Mouse (Mus musculus) intestine, embryonic 14.5 days (tissue): Measurements from ENCODE around the gene Zfand3. TPM values are rescaled to one million over a fixed set of nuclear protein-coding genes. Genes with fewer than 3 reads are reported as not detected.

Experiments
- ATAC-seq: fragments of 200-750 bp; cut with Nextera tagmentation; replicated peaks from 2 replicates; pipeline ENCODE4 v1.8.0; 2017; ENCODE audit warnings: low read depth, moderate number of reproducible peaks, moderate TSS enrichment, moderate library complexity; ENCODE audit not compliant: low FRiP score, low TSS enrichment
- DNase-seq: peaks from one replicate; pipeline ENCODE4 v3.0.0-alpha.2; 2018; ENCODE audit warnings: low spot score
- H3K27ac ChIP-seq: fragments of 300-500 bp; sonication (generic); 2 replicates; pipeline ENCODE4 v1.5.1; 2014; ENCODE audit warnings: low read depth, mild to moderate bottlenecking, control low read depth
- H3K27me3 ChIP-seq: fragments of 300-500 bp; sonication (generic); replicated peaks from 2 replicates; pipeline ENCODE4 v1.6.1; 2014; ENCODE audit warnings: low read length, control low read depth; ENCODE audit not compliant: control insufficient read depth, insufficient read depth
- H3K36me3 ChIP-seq: fragments of 300-500 bp; sonication (generic); 2 replicates; pipeline ENCODE4 v1.6.1; 2014; ENCODE audit warnings: low read length, control low read depth; ENCODE audit not compliant: control insufficient read depth, insufficient read depth
- H3K4me1 ChIP-seq: fragments of 300-500 bp; sonication (generic); replicated peaks from 2 replicates; pipeline ENCODE4 v1.6.1; 2014; ENCODE audit warnings: low read length, control low read depth, mixed read lengths; ENCODE audit not compliant: control insufficient read depth, insufficient read depth
- H3K4me2 ChIP-seq: fragments of 300-500 bp; sonication (generic); 2 replicates; pipeline ENCODE4 v1.6.1; 2014; ENCODE audit warnings: low read length
- H3K4me3 ChIP-seq: fragments of 300-500 bp; sonication (generic); 2 replicates; pipeline ENCODE4 v1.5.1; 2014; ENCODE audit warnings: low read depth, low read length, control low read depth, mixed read lengths
- H3K9ac ChIP-seq: fragments of 300-500 bp; sonication (generic); 2 replicates; pipeline ENCODE4 v1.6.1; 2014; ENCODE audit warnings: mild to moderate bottlenecking, low read length
- H3K9me3 ChIP-seq: fragments of 300-500 bp; sonication (generic); 2 replicates; pipeline ENCODE4 v1.6.1; 2016; ENCODE audit warnings: low read length, control low read depth; ENCODE audit not compliant: control insufficient read depth
- whole genome bisulfite sequencing: fragments of 180-500 bp; shearing (Covaris S2); extraction: QIAGEN DNeasy Blood & Tissue Kit; methylation state at CpG from one replicate; pipeline ENCODE4 v1.1.7; 2014; 5-methylcytosine and 5-hydroxymethylcytosine counted together
- polyA plus RNA-seq: library from polyadenylated mRNA; unstranded; fragments of >200 nt; fragmentation: Nextera tagmentation; extraction: Ambion mirVana; gene quantifications from 2 replicates; pipeline ENCODE4 v1.2.1, GENCODE M21; 2014

Gene Zfand3
- polyA plus RNA-seq, 1 experiment from 2014 or later, result 40.9 TPM

DNA sequence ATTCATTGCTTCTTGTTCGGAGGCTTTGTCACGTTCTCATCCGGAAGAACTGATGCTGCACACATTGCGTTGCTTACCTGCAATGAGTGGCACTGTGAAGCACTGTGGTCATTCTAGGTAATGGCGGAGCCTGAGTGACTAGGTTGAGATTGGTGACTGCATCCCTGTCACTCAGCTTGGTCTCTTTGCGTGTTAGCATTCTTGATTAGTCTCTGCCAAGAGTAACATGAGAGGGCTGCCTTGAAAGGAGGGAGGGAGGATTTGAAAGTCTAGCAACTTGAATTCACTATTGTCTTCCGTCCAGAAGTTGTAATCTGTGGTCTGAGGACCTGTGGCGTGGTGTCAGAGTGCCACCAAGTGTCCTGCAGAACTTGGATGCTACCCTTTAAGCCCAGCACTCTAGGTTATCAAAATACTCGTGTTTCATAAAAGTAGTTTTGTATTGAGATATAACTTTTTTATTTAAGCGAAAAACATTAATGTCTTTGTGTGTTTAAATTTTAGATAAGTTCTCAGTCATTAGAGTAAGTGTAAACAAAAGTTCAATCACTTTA is 141.1 kb downstream of the Zfand3 start:
- WGBS, result 81% methylated on average over 10 of the region's 10 CpGs
- H3K36me3 ChIP-seq, result no peaks in the 10 kb centered on the region
- no peak overlapping the region for H3K4me2 ChIP-seq
- H3K4me3 ChIP-seq, result no peak overlapping the region
- no peaks in the 10 kb centered on the region; the same call in none of the 2 replicates for H3K4me1 ChIP-seq
- no peaks in the 10 kb centered on the region for H3K27me3 ChIP-seq
- DNase-seq (no peak), ATAC-seq (no peak)
- H3K9ac ChIP-seq, result no peak overlapping the region
- no peak overlapping the region for H3K27ac ChIP-seq
- no peaks in the 10 kb centered on the region for H3K9me3 ChIP-seq

- Histone ChIP-seq H3K36me3 (no peaks in the 10 kb centered on the region), H3K9ac (no peak overlapping the region)
- DNase-seq, result no peak
Measured at GRCm38 (mm10) chr17:30146555-30146954, 142.0 kb downstream of the Zfand3 start.

DNA sequence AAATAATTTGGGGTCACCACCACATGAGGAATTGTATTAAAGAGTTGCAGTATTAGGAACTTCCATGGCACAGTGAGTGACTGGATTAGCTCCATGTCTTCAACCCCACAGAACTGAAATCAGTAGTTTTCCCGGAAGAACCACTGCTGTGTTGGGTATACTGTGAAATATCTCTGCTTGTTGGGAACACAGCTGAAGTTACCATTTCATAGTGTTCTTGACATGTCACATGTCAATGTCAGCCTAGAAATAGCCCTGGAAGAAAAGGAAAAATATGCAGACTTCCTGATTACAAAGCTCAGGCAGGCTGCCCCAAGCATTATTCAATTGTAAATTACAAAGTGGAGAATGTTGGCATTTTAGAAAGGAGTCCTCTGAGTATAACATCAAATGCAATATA is 143.4 kb downstream of the Zfand3 start:
- Histone ChIP-seq H3K4me3 (no peak overlapping the region), H3K27ac (no peak overlapping the region), H3K27me3 (no peaks in the 10 kb centered on the region), H3K9me3 (no peaks in the 10 kb centered on the region), H3K4me2 (no peak overlapping the region), H3K4me1 (no peaks in the 10 kb centered on the region; the same call in none of the 2 replicates), H3K36me3 (0 out of 2 replicates have a peak, but pooled peaks cover 5% of the 10 kb centered on the region), H3K9ac (no peak overlapping the region)
- 77% methylated on average over 1 of the region's 1 CpGs for WGBS
- DNase-seq (no peak), ATAC-seq (no peak)

More at GRCm38 (mm10) chr17:30146555-30146954, 142.0 kb downstream of the Zfand3 start:
- ATAC-seq, result no peak
- 66% methylated on average over 7 of the region's 7 CpGs for WGBS
- no peaks in the 10 kb centered on the region; the same call in none of the 2 replicates for H3K4me1 ChIP-seq
- H3K4me3 ChIP-seq, result no peak overlapping the region
- H3K9me3 ChIP-seq, result no peaks in the 10 kb centered on the region
- no peak overlapping the region for H3K27ac ChIP-seq
- no peak overlapping the region for H3K4me2 ChIP-seq
- no peaks in the 10 kb centered on the region for H3K27me3 ChIP-seq

DNA sequence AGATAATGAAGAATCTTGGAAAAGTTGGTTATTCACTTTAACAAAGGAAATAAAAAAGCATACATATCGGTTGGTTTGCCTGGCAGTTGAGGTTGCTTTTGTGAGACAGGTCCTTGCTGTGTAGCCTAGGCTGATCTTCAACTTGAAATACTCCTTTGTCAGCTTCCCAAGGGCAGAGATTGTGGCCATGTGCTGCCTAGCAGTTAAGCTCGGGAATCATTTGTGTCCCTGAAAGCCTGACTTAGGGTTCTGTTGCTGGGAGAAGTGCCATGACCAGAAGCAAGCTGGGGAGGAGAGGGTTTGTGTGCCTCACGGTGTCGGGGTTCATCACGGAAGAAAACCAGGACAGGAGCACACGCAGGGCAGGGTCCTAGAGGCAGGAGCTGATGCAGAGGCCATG is 143.8 kb downstream of the Zfand3 start:
- WGBS, result 62% methylated on average over 6 of the region's 6 CpGs
- H3K36me3 ChIP-seq, result 0 out of 2 replicates have a peak, but pooled peaks cover 5% of the 10 kb centered on the region
- no peaks in the 10 kb centered on the region for H3K9me3 ChIP-seq
- no peak overlapping the region for H3K27ac ChIP-seq
- no peak overlapping the region for H3K9ac ChIP-seq
- H3K4me2 ChIP-seq, result no peak overlapping the region
- ATAC-seq, result no peak
- no peak overlapping the region for H3K4me3 ChIP-seq
- DNase-seq, result no peak
- no peaks in the 10 kb centered on the region for H3K27me3 ChIP-seq
- H3K4me1 ChIP-seq, result no peaks in the 10 kb centered on the region; the same call in none of the 2 replicates

DNA sequence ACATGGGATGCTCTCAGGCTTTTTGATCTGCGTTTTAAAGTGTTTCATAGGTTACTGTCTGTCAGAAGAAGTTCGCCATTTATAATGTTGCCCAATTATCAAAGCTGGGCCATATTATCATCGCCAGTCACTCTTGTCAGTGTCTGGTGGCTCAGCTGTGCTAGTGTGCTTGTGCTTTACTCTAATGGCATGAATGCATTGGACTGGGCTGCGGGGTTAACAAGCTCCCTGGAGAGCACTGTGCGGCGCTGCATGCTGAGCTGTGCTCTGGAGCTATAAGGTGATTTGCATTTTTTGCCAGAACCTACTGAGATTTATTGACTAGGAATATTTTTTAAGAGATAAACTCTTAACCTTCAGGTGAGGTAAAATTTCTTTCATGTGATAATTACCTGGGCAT is 145.4 kb downstream of the Zfand3 start:
- WGBS, result 83% methylated on average over 6 of the region's 6 CpGs
- no peak overlapping the region for H3K4me3 ChIP-seq
- no peak overlapping the region for H3K9ac ChIP-seq
- ATAC-seq (no peak), DNase-seq (no peak)
- no peak overlapping the region for H3K27ac ChIP-seq
- 0 out of 2 replicates have a peak, but pooled peaks cover 2% of the 10 kb centered on the region for H3K4me1 ChIP-seq
- H3K36me3 ChIP-seq, result 0 out of 2 replicates have a peak, but pooled peaks cover 5% of the 10 kb centered on the region
- no peaks in the 10 kb centered on the region for H3K27me3 ChIP-seq
- no peak overlapping the region for H3K4me2 ChIP-seq
- no peaks in the 10 kb centered on the region for H3K9me3 ChIP-seq

DNA sequence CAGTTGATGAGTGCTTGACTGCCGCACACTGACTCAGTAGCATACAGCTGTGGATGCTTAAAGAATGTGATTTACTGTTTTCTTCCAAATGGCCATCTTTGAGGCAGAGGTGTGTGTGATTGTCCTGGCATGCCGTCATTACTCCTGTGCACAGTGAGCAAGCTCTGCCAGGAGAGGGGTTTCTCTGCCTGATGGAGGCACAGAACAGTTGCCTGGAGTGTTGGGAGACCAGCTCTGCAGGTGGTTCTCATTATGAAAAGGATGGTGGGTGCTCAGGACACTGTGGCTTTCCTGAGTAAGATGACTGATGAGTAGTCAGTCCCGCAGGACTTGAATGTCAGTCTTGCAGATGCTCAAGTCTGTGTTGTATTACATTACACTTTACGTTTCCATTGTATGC is 149.6 kb downstream of the Zfand3 start:
- no peaks in the 10 kb centered on the region for H3K27me3 ChIP-seq
- H3K9ac ChIP-seq, result no peak overlapping the region
- H3K9me3 ChIP-seq, result no peaks in the 10 kb centered on the region
- H3K4me2 ChIP-seq, result no peak overlapping the region
- 56% methylated on average over 4 of the region's 4 CpGs for WGBS
- ATAC-seq (no peak), DNase-seq (no peak)
- H3K4me1 ChIP-seq, result peaks cover 3% of the 10 kb centered on the region; the same call in 1 of the 2 replicates
- no peak overlapping the region for H3K27ac ChIP-seq
- H3K4me3 ChIP-seq, result no peak overlapping the region
- 0 out of 2 replicates have a peak, but pooled peaks cover 5% of the 10 kb centered on the region for H3K36me3 ChIP-seq

DNA sequence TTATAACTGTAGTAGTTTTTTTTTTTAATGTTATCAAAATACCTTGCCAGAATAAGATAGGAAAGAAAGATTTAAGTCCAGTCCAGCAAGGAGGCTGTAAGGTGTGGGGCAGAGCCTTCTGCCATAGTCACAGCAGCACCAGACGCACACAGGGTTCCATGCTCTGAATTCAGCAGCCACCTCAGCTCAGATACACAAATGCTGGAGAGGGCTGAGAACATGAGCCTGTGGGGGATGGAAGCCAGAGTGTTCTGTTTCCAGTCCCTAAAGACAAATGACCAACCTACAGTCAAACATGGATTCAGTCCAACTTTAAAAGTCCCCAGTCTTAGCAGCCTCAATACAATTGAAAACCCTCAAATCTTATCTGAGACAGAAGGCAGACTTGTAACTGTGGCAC is 150.3 kb downstream of the Zfand3 start:
- ATAC-seq, result no peak
- H3K9ac ChIP-seq, result no peak overlapping the region
- no peak overlapping the region for H3K4me3 ChIP-seq
- no peak overlapping the region for H3K4me2 ChIP-seq
- 0 out of 2 replicates have a peak, but pooled peaks cover 5% of the 10 kb centered on the region for H3K36me3 ChIP-seq
- DNase-seq, result no peak
- no peaks in the 10 kb centered on the region for H3K9me3 ChIP-seq
- peaks cover 7% of the 10 kb centered on the region; the same call in 1 of the 2 replicates for H3K4me1 ChIP-seq
- H3K27me3 ChIP-seq, result no peaks in the 10 kb centered on the region
- no peak overlapping the region for H3K27ac ChIP-seq
- 44% methylated on average over 1 of the region's 1 CpGs for WGBS

GRCm38 (mm10) chr17:30155411-30155925 is 150.9 kb downstream of the Zfand3 start:
- 0 out of 2 replicates have a peak, but pooled peaks cover 5% of the 10 kb centered on the region for H3K36me3 ChIP-seq
- H3K27ac ChIP-seq, result no peak overlapping the region
- no peak overlapping the region for H3K4me3 ChIP-seq
- peaks cover 7% of the 10 kb centered on the region; the same call in 1 of the 2 replicates for H3K4me1 ChIP-seq
- no peak overlapping the region for H3K4me2 ChIP-seq
- H3K9ac ChIP-seq, result no peak overlapping the region
- no peaks in the 10 kb centered on the region for H3K9me3 ChIP-seq
- H3K27me3 ChIP-seq, result no peaks in the 10 kb centered on the region
- no peak for DNase-seq
- ATAC-seq, result no peak
- WGBS, result 73% methylated on average over 7 of the region's 7 CpGs
